Mouse (Mus musculus) intestine, postnatal 0 days (tissue): ENCODE measurements around the gene Rnf144a. TPM values are rescaled to one million over a fixed set of nuclear protein-coding genes. Genes with fewer than 3 reads are reported as not detected.

Source experiments
- ATAC-seq: fragments of 200-750 bp; cut with Nextera tagmentation; 2 replicates; pipeline ENCODE4 v1.8.0; 2017; ENCODE audit warnings: mild to moderate bottlenecking, moderate TSS enrichment, moderate library complexity
- H3K27ac ChIP-seq: fragments of 300-500 bp; sonication (generic); 2 replicates; pipeline ENCODE4 v1.5.1; 2014; ENCODE audit warnings: mild to moderate bottlenecking, low read depth, low read length, moderate library complexity
- H3K27me3 ChIP-seq: fragments of 300-500 bp; sonication (generic); replicated peaks from 2 replicates; pipeline ENCODE4 v1.6.1; 2014; ENCODE audit warnings: low read length, mixed read lengths; ENCODE audit not compliant: control insufficient read depth, insufficient read depth
- H3K36me3 ChIP-seq: fragments of 300-500 bp; sonication (generic); 2 replicates; pipeline ENCODE4 v1.6.1; 2014; ENCODE audit warnings: mild to moderate bottlenecking, moderate library complexity; ENCODE audit not compliant: control insufficient read depth, insufficient read depth
- H3K4me1 ChIP-seq: fragments of 300-500 bp; sonication (generic); replicated peaks from 2 replicates; pipeline ENCODE4 v1.6.1; 2014; ENCODE audit warnings: antibody characterized with exemption, low read length, mixed read lengths; ENCODE audit not compliant: control insufficient read depth, insufficient read depth
- H3K4me2 ChIP-seq: fragments of 300-500 bp; sonication (generic); replicated peaks from 2 replicates; pipeline ENCODE4 v1.6.1; 2014; ENCODE audit warnings: low read depth, mild to moderate bottlenecking, moderate library complexity
- H3K4me3 ChIP-seq: fragments of 300-500 bp; sonication (generic); 2 replicates; pipeline ENCODE4 v1.5.1; 2014; ENCODE audit warnings: low read depth, low read length
- H3K9ac ChIP-seq: fragments of 300-500 bp; sonication (generic); 2 replicates; pipeline ENCODE4 v1.6.1; 2014; ENCODE audit warnings: mild to moderate bottlenecking, low read depth, low read length
- H3K9me3 ChIP-seq: fragments of 300-500 bp; sonication (generic); 2 replicates; pipeline ENCODE4 v1.6.1; 2016; ENCODE audit warnings: mixed run types; ENCODE audit not compliant: control insufficient read depth
- CTCF ChIP-seq: sonication (generic); IDR thresholded peaks from 2 replicates; pipeline ENCODE4 v1.5.1; 2016; ENCODE audit warnings: low read depth, mild to moderate bottlenecking, control low read depth, antibody characterized with exemption, moderate library complexity
- whole genome bisulfite sequencing: fragments of 180-500 bp; shearing (Covaris S2); extraction: QIAGEN DNeasy Blood & Tissue Kit; methylation state at CpG from one replicate; pipeline ENCODE4 v1.1.7; 2014; 5-methylcytosine and 5-hydroxymethylcytosine counted together
- polyA plus RNA-seq: library from polyadenylated mRNA; unstranded; fragments of >200 nt; fragmentation: Nextera tagmentation; extraction: Ambion mirVana; gene quantifications from 2 replicates; pipeline ENCODE4 v1.2.1, GENCODE M21; 2015

Rnf144a gene
- polyA plus RNA-seq, 1 experiment from 2014 or later = 4.4 TPM

- 85% methylated on average over 8 of the region's 8 CpGs for WGBS
- H3K4me2 ChIP-seq = no peak overlapping the region
- H3K9me3 ChIP-seq = no peaks in the 10 kb centered on the region
- H3K27ac ChIP-seq = no peak overlapping the region
- no peak for TF ChIP-seq CTCF
- H3K36me3 ChIP-seq = no peaks in the 10 kb centered on the region
- no peak overlapping the region for H3K4me3 ChIP-seq
- no peaks in the 10 kb centered on the region for H3K4me1 ChIP-seq
- ATAC-seq = no peak
- no peak overlapping the region for H3K9ac ChIP-seq
- H3K27me3 ChIP-seq = no peaks in the 10 kb centered on the region
Observed at GRCm38 (mm10) chr12:26370004-26370403, 45.0 kb downstream of the Rnf144a start.

DNA sequence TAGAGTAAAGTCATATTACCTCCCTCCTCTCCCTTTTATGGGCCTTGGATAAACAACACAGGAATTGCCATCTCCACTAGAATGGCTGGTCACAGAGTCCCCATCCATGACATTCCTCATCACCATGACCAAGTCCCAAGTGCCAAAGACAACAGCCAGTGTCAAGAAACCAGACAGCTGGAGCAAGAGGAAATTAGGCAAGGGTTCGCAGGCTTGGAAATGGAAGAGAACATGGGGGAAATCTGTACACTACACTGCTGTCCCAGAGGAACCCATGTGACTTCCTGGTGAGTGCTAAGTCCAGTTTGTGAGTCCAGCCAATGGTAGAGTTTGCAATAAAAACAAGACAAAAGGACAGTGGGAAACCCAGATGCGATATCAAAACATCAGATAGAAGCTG lies 47.7 kb downstream of the Rnf144a start:
- Histone ChIP-seq H3K9me3 (no peaks in the 10 kb centered on the region), H3K27ac (no peak overlapping the region), H3K27me3 (no peaks in the 10 kb centered on the region), H3K36me3 (no peaks in the 10 kb centered on the region), H3K4me3 (no peak overlapping the region), H3K4me2 (no peak overlapping the region), H3K4me1 (no peaks in the 10 kb centered on the region), H3K9ac (no peak overlapping the region)
- no peak for TF ChIP-seq CTCF
- 77% methylated on average over 2 of the region's 2 CpGs for WGBS
- no peak for ATAC-seq

- TF ChIP-seq CTCF = no peak
- 82% methylated on average over 4 of the region's 4 CpGs for WGBS
- no peaks in the 10 kb centered on the region for H3K36me3 ChIP-seq
- no peak overlapping the region for H3K4me2 ChIP-seq
- no peak overlapping the region for H3K4me3 ChIP-seq
- ATAC-seq = no peak
- no peaks in the 10 kb centered on the region for H3K4me1 ChIP-seq
- H3K9ac ChIP-seq = no peak overlapping the region
- no peaks in the 10 kb centered on the region for H3K9me3 ChIP-seq
- no peak overlapping the region for H3K27ac ChIP-seq
- H3K27me3 ChIP-seq = no peaks in the 10 kb centered on the region
Observed at GRCm38 (mm10) chr12:26366372-26366771, 48.7 kb downstream of the Rnf144a start.

- H3K27me3 ChIP-seq = no peaks in the 10 kb centered on the region
- H3K9me3 ChIP-seq = no peaks in the 10 kb centered on the region
- WGBS = 89% methylated on average over 3 of the region's 3 CpGs
- H3K4me3 ChIP-seq = no peak overlapping the region
- no peaks in the 10 kb centered on the region for H3K36me3 ChIP-seq
- no peak overlapping the region for H3K4me2 ChIP-seq
- no peaks in the 10 kb centered on the region for H3K4me1 ChIP-seq
- no peak for TF ChIP-seq CTCF
- H3K27ac ChIP-seq = no peak overlapping the region
- ATAC-seq = no peak
- no peak overlapping the region for H3K9ac ChIP-seq
Observed at GRCm38 (mm10) chr12:26365531-26366315, 49.3 kb downstream of the Rnf144a start.

DNA sequence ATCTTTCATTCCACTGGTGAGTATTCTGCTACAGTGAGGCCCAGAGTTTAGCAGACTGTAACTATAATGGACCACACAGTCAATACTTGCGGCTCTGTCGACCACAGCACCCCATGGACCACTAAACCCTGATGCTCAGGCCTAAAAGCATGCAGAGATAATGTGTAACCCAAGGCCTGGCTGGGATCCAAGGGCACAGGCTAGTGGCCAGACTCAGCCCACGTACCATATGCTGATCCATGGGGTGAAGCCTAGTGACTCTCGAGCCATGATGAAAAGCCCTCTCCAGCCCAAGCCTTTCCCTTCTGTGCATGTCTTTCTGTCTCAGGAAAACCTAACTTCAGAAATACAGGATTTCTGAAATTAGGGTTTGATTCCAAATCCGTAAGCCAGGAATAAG lies 50.2 kb downstream of the Rnf144a start:
- no peak overlapping the region for H3K4me2 ChIP-seq
- ATAC-seq = no peak
- H3K27ac ChIP-seq = no peak overlapping the region
- H3K4me1 ChIP-seq = no peaks in the 10 kb centered on the region
- no peaks in the 10 kb centered on the region for H3K36me3 ChIP-seq
- no peaks in the 10 kb centered on the region for H3K9me3 ChIP-seq
- TF ChIP-seq CTCF = no peak
- H3K9ac ChIP-seq = no peak overlapping the region
- H3K4me3 ChIP-seq = no peak overlapping the region
- 90% methylated on average over 5 of the region's 5 CpGs for WGBS
- no peaks in the 10 kb centered on the region for H3K27me3 ChIP-seq

GRCm38 (mm10) chr12:26360946-26361523 lies 54.0 kb downstream of the Rnf144a start:
- Histone ChIP-seq H3K4me1 (no peaks in the 10 kb centered on the region), H3K36me3 (no peaks in the 10 kb centered on the region), H3K9me3 (no peaks in the 10 kb centered on the region), H3K4me3 (no peak overlapping the region), H3K27me3 (no peaks in the 10 kb centered on the region), H3K4me2 (no peak overlapping the region), H3K27ac (no peak overlapping the region), H3K9ac (no peak overlapping the region)
- ATAC-seq = no peak
- 82% methylated on average over 10 of the region's 10 CpGs for WGBS
- no peak for TF ChIP-seq CTCF
